Mouse (Mus musculus) induced T-regulatory cell, adult 2 months (primary cell): ENCODE data around the gene Slc5a12.

ENCODE experiments used
- DNase-seq: peaks from one replicate; pipeline ENCODE4 v3.0.0-alpha.2; 2012; ENCODE audit warnings: low read depth

Gene Slc5a12

GRCm38 (mm10) chr2:110596932-110597331 lies at the start of gene Slc5a12:
Gene Slc5a12, plus strand, starts transcription at chr2:110597298.
- DNase-seq: no peak

GRCm38 (mm10) chr2:110556098-110556497 lies 41.0 kb upstream of the Slc5a12 start:
- DNase-seq: no peak

- no peak for DNase-seq
Measured at GRCm38 (mm10) chr2:110562621-110563020, 34.5 kb upstream of the Slc5a12 start.

- DNase-seq: peak; percentile 12
Measured at GRCm38 (mm10) chr2:110564673-110565627, 32.1 kb upstream of the Slc5a12 start.

GRCm38 (mm10) chr2:110586692-110587091 lies 10.4 kb upstream of the Slc5a12 start:
- no peak for DNase-seq

GRCm38 (mm10) chr2:110590007-110590406 lies 7.1 kb upstream of the Slc5a12 start:
- DNase-seq: no peak

GRCm38 (mm10) chr2:110592276-110592675 lies 4.8 kb upstream of the Slc5a12 start:
- no peak for DNase-seq

- DNase-seq: no peak
Measured at GRCm38 (mm10) chr2:110644358-110644757, 47.3 kb downstream of the Slc5a12 start.

- DNase-seq: no peak
Measured at GRCm38 (mm10) chr2:110644846-110645245, 47.7 kb downstream of the Slc5a12 start.

- no peak for DNase-seq
Measured at GRCm38 (mm10) chr2:110663329-110663728, 66.2 kb downstream of the Slc5a12 start.

GRCm38 (mm10) chr2:110671071-110671624 lies 74.0 kb downstream of the Slc5a12 start:
- no peak for DNase-seq
